Mouse (Mus musculus): ENCODE results near the gene Plet1. TPM values are rescaled to one million over a fixed set of nuclear protein-coding genes. Genes with fewer than 3 reads are reported as not detected.

Gene Plet1
- polyA plus RNA-seq, 1 experiment from 2014 or later: 1.1 TPM

- no peak overlapping the region for H3K9ac ChIP-seq
- no peak for ATAC-seq (ENCODE audit: low FRiP score)
- no peaks in the 10 kb centered on the region for H3K9me3 ChIP-seq (replicated peaks)
- peaks cover 14% of the 10 kb centered on the region for H3K4me1 ChIP-seq
- no peaks in the 10 kb centered on the region for H3K27me3 ChIP-seq
- H3K4me2 ChIP-seq (replicated peaks): no peak overlapping the region
- H3K4me3 ChIP-seq: no peak overlapping the region
- H3K36me3 ChIP-seq: no peaks in the 10 kb centered on the region
- WGBS: 78% methylated on average over 6 of the region's 6 CpGs
- no peak overlapping the region for H3K27ac ChIP-seq
Measured at GRCm38 (mm10) chr9:50497076-50497475, 2.8 kb downstream of the Plet1 start.

GRCm38 (mm10) chr9:50497536-50497935, 3.2 kb downstream of the Plet1 start:
- H3K4me1 ChIP-seq: peaks cover 14% of the 10 kb centered on the region
- 87% methylated on average over 2 of the region's 2 CpGs for WGBS

GRCm38 (mm10) chr9:50498815-50499214, 4.5 kb downstream of the Plet1 start:
- H3K4me1 ChIP-seq: peaks cover 14% of the 10 kb centered on the region
- no peaks in the 10 kb centered on the region for H3K36me3 ChIP-seq
- no peak overlapping the region for H3K4me3 ChIP-seq
- H3K9me3 ChIP-seq (replicated peaks): no peaks in the 10 kb centered on the region
- no peak for ATAC-seq (ENCODE audit: low FRiP score)
- 87% methylated on average over 16 of the region's 16 CpGs for WGBS
- H3K27me3 ChIP-seq: no peaks in the 10 kb centered on the region
- H3K9ac ChIP-seq: no peak overlapping the region
- no peak overlapping the region for H3K27ac ChIP-seq
- H3K4me2 ChIP-seq (replicated peaks): no peak overlapping the region

More at GRCm38 (mm10) chr9:50497536-50497935, 3.2 kb downstream of the Plet1 start:
- ATAC-seq (ENCODE audit: low FRiP score): no peak
- H3K27me3 ChIP-seq: no peaks in the 10 kb centered on the region
- no peak overlapping the region for H3K27ac ChIP-seq
- no peak overlapping the region for H3K9ac ChIP-seq
- no peaks in the 10 kb centered on the region for H3K36me3 ChIP-seq
- H3K4me3 ChIP-seq: no peak overlapping the region
- no peaks in the 10 kb centered on the region for H3K9me3 ChIP-seq (replicated peaks)
- H3K4me2 ChIP-seq (replicated peaks): no peak overlapping the region

GRCm38 (mm10) chr9:50499781-50500180, 5.5 kb downstream of the Plet1 start:
- Histone ChIP-seq H3K4me1 (peaks cover 14% of the 10 kb centered on the region), H3K36me3 (no peaks in the 10 kb centered on the region), H3K9me3 (replicated peaks) (no peaks in the 10 kb centered on the region), H3K4me3 (no peak overlapping the region), H3K4me2 (replicated peaks) (no peak overlapping the region), H3K9ac (no peak overlapping the region), H3K27ac (no peak overlapping the region), H3K27me3 (no peaks in the 10 kb centered on the region)
- no peak for ATAC-seq (ENCODE audit: low FRiP score)
- WGBS: 83% methylated on average over 3 of the region's 3 CpGs

DNA sequence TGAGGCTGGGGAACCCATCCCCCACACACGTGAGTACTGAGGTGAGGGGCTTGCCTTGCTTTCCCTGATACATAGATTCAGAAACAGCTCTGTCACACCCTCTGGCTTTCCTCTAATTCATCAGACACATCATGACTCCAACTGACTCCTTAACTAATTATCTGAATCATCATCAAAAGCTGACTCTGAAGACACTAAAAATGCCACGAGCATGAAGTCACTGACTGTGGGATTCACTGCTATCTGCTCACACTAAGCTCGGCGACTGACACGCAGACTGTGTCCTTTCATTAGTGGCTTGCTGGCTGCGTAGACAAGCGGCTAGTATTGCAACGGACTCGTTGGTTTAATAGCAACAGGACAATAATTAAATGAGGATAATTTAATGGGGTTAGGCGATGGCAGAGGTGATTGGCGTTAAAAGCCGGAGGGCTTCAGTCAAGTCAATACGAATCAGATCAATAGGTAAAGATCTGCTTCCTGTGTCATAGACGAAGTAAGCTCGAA, 6.2 kb downstream of the Plet1 start:
- Histone ChIP-seq H3K36me3 (no peaks in the 10 kb centered on the region), H3K27me3 (no peaks in the 10 kb centered on the region), H3K27ac (no peak overlapping the region; the same call in 1 of the 2 replicates), H3K9me3 (replicated peaks) (no peaks in the 10 kb centered on the region), H3K4me2 (replicated peaks) (peak overlapping the region; percentile 47), H3K4me3 (peak overlapping the region; percentile 23; the same call in 1 of the 2 replicates), H3K9ac (no peak overlapping the region), H3K4me1 (peaks cover 14% of the 10 kb centered on the region)
- ATAC-seq (ENCODE audit: low FRiP score): no peak
- 76% methylated on average over 15 of the region's 15 CpGs for WGBS

DNA sequence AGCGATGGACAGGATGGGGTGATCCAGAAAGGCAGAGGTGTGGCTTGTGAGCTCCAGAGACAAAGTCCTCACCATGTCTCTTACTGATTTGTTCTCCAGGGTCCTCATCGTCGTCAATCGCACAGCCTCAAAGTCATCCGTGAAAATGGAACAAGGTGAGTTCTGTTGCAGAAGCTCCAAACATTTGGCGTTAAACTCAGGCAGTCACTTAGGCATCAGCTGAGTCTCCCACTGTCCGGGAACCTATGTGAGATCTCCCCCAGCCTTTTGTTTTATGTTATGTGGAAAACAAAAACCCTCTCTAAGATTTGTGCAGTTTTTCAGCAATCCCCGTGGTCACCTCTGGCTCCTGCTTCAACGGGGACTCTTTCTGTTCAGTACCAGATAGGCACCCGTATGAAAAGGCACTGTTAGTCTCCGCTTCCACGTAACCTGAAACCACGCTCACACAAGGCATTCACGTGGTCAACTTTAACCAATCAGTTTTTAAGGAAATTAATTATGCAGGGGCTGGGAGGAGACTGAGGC, 6.7 kb downstream of the Plet1 start:
- H3K4me3 ChIP-seq: peak overlapping the region; percentile 23
- no peaks in the 10 kb centered on the region for H3K36me3 ChIP-seq
- peak overlapping the region; percentile 47 for H3K4me2 ChIP-seq (replicated peaks)
- peaks cover 8% of the 10 kb centered on the region for H3K4me1 ChIP-seq
- no peaks in the 10 kb centered on the region for H3K9me3 ChIP-seq (replicated peaks)
- peak overlapping the region; percentile 50; the same call in 1 of the 2 replicates for H3K27ac ChIP-seq
- H3K27me3 ChIP-seq: no peaks in the 10 kb centered on the region
- peak; percentile 82 for ATAC-seq (ENCODE audit: low FRiP score)
- 26% methylated on average over 14 of the region's 14 CpGs for WGBS
- H3K9ac ChIP-seq: no peak overlapping the region

- Histone ChIP-seq H3K36me3 (no peaks in the 10 kb centered on the region), H3K27ac (no peak overlapping the region), H3K9ac (no peak overlapping the region), H3K4me2 (replicated peaks) (no peak overlapping the region), H3K9me3 (replicated peaks) (no peaks in the 10 kb centered on the region), H3K4me1 (0 out of 2 replicates have a peak, but pooled peaks cover 4% of the 10 kb centered on the region), H3K4me3 (no peak overlapping the region), H3K27me3 (no peaks in the 10 kb centered on the region)
- 94% methylated on average over 3 of the region's 3 CpGs for WGBS
- ATAC-seq (ENCODE audit: low FRiP score): no peak
Measured at GRCm38 (mm10) chr9:50502949-50503348, 8.6 kb downstream of the Plet1 start.

GRCm38 (mm10) chr9:50505405-50505804, 11.1 kb downstream of the Plet1 start:
- no peaks in the 10 kb centered on the region for H3K36me3 ChIP-seq
- no peaks in the 10 kb centered on the region for H3K27me3 ChIP-seq
- 0 out of 2 replicates have a peak, but pooled peaks cover 4% of the 10 kb centered on the region for H3K4me1 ChIP-seq
- H3K4me2 ChIP-seq (replicated peaks): no peak overlapping the region
- H3K9ac ChIP-seq: no peak overlapping the region
- no peak overlapping the region for H3K27ac ChIP-seq
- ATAC-seq (ENCODE audit: low FRiP score): no peak
- 57% methylated on average over 6 of the region's 6 CpGs for WGBS
- H3K4me3 ChIP-seq: no peak overlapping the region
- H3K9me3 ChIP-seq (replicated peaks): no peaks in the 10 kb centered on the region

- Histone ChIP-seq H3K9me3 (replicated peaks) (no peaks in the 10 kb centered on the region), H3K4me1 (no peaks in the 10 kb centered on the region), H3K27ac (no peak overlapping the region), H3K9ac (no peak overlapping the region), H3K4me2 (replicated peaks) (no peak overlapping the region), H3K27me3 (no peaks in the 10 kb centered on the region), H3K36me3 (no peaks in the 10 kb centered on the region), H3K4me3 (no peak overlapping the region)
- WGBS: 78% methylated on average over 7 of the region's 7 CpGs
- ATAC-seq (ENCODE audit: low FRiP score): no peak
Measured at GRCm38 (mm10) chr9:50507570-50507969, 13.2 kb downstream of the Plet1 start.

DNA sequence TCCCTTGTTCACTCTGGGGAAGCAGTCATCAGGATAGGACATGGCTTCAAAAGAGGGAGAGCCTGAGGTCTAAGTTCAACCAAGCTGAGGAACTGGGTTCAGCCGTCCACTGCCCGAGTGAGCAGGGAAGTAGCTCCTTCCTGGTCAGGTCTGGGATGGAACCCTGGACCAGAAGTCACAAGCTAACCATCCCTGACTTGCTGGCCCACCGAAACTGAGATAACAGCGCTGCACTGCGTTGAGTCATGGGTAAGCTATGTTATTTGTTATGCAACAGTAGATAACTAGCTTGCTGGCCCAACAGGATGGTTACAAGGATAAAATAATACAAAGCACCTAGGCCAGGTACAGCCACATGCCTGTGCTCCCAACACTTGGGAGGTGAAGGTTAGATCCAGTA, 21.1 kb downstream of the Plet1 start:
- ATAC-seq (ENCODE audit: low FRiP score): no peak
- WGBS: 92% methylated on average over 5 of the region's 5 CpGs

GRCm38 (mm10) chr9:50518781-50519180, 24.5 kb downstream of the Plet1 start:
- no peak overlapping the region for H3K4me3 ChIP-seq
- no peak for ATAC-seq (ENCODE audit: low FRiP score)
- H3K9me3 ChIP-seq (replicated peaks): no peaks in the 10 kb centered on the region
- H3K36me3 ChIP-seq: peaks cover 9% of the 10 kb centered on the region
- H3K27me3 ChIP-seq: no peaks in the 10 kb centered on the region
- H3K4me1 ChIP-seq: no peaks in the 10 kb centered on the region
- no peak overlapping the region for H3K4me2 ChIP-seq (replicated peaks)
- no peak overlapping the region for H3K9ac ChIP-seq
- 10% methylated on average over 2 of the region's 2 CpGs for WGBS
- no peak overlapping the region for H3K27ac ChIP-seq

More for the DNA sequence above, 21.1 kb downstream of the Plet1 start:
- no peak overlapping the region for H3K4me2 ChIP-seq (replicated peaks)
- H3K9ac ChIP-seq: no peak overlapping the region
- no peaks in the 10 kb centered on the region for H3K4me1 ChIP-seq
- no peak overlapping the region for H3K4me3 ChIP-seq
- no peaks in the 10 kb centered on the region for H3K36me3 ChIP-seq
- H3K27ac ChIP-seq: no peak overlapping the region
- no peaks in the 10 kb centered on the region for H3K9me3 ChIP-seq (replicated peaks)
- H3K27me3 ChIP-seq: no peaks in the 10 kb centered on the region

GRCm38 (mm10) chr9:50520748-50521147, 26.4 kb downstream of the Plet1 start:
- H3K4me3 ChIP-seq: no peak overlapping the region
- WGBS: 89% methylated on average over 6 of the region's 6 CpGs
- no peaks in the 10 kb centered on the region for H3K27me3 ChIP-seq
- H3K9me3 ChIP-seq (replicated peaks): no peaks in the 10 kb centered on the region
- no peak overlapping the region for H3K9ac ChIP-seq
- no peak overlapping the region for H3K27ac ChIP-seq
- H3K4me2 ChIP-seq (replicated peaks): no peak overlapping the region
- H3K36me3 ChIP-seq: peaks cover 9% of the 10 kb centered on the region
- no peak for ATAC-seq (ENCODE audit: low FRiP score)
- no peaks in the 10 kb centered on the region for H3K4me1 ChIP-seq

DNA sequence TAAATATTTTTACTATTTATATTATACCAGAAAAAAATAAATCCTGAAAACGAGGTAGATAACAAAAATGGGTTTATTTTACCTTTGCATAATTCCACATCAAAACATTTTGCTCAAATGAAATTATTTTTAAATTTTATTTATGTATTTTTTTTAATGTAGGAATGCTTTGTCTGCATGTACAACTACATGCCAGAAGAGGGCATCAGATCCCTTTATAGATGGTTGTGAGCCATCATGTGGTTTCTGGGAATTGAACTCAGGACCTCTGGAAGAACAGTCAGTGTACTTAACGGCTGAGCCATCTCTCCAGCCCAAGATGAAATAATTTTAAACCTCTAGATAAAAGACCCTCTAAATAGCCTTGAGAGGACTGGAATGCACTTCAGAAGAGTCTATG, 27.2 kb downstream of the Plet1 start:
- Histone ChIP-seq H3K27ac (no peak overlapping the region), H3K36me3 (peaks cover 9% of the 10 kb centered on the region), H3K4me2 (replicated peaks) (no peak overlapping the region), H3K4me3 (no peak overlapping the region), H3K9me3 (replicated peaks) (no peaks in the 10 kb centered on the region), H3K9ac (no peak overlapping the region), H3K4me1 (no peaks in the 10 kb centered on the region), H3K27me3 (no peaks in the 10 kb centered on the region)
- no peak for ATAC-seq (ENCODE audit: low FRiP score)
- 66% methylated on average over 2 of the region's 2 CpGs for WGBS

Data from hindbrain, embryonic 12.5 days (tissue).